Mouse (Mus musculus): ENCODE results near the gene Hmox1.

The Hmox1 gene

DNA sequence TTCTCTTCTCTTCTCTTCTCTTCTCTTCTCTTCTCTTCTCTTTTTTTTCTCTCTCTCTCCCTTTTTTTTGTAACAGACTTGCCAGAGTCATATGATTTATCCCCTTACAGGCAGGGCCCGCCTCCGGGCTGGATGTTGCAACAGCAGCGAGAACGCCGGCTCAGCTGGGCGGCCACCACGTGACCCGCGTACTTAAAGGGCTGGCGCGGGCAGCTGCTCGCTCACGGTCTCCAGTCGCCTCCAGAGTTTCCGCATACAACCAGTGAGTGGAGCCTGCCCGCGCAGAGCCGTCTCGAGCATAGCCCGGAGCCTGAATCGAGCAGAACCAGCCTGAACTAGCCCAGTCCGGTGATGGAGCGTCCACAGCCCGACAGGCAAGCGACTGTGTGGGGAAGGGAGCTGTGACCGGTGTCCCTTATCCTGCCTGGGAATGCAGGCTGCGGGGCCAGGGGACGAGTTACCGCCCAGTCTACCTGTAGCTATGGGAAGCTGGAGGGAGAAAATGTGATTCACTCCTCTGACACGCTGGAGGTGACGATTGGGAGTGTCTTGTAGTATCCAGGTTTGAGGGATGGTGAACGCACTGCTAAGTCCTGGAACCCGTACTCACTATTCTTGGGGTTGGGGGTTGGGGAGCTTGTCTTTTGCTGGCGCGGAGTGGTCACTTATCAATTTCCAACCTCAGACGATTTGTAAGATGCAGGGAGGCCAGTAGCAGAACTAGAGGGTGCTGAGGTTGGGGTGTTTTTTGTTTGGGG lies at the start of gene Hmox1:
TSS of gene Hmox1 (plus strand) at position 223 of the 758 bp plus-strand sequence.
- peak; percentile 79 for DNase-seq (ENCODE audit: low read depth)

- no peak for DNase-seq (ENCODE audit: low read depth)
These were observed 47.1 kb upstream of the Hmox1 start for GRCm38 (mm10) chr8:75046303-75046702.

- DNase-seq (ENCODE audit: low read depth), result no peak
These were observed 45.6 kb upstream of the Hmox1 start for GRCm38 (mm10) chr8:75047784-75048183.

GRCm38 (mm10) chr8:75053342-75053741 lies 40.1 kb upstream of the Hmox1 start:
- DNase-seq (ENCODE audit: low read depth), result no peak

- no peak for DNase-seq (ENCODE audit: low read depth)
These were observed 37.7 kb upstream of the Hmox1 start for GRCm38 (mm10) chr8:75055673-75056072.

- DNase-seq (ENCODE audit: low read depth), result peak; percentile 28
These were observed 33.4 kb upstream of the Hmox1 start for GRCm38 (mm10) chr8:75060022-75060421.

DNA sequence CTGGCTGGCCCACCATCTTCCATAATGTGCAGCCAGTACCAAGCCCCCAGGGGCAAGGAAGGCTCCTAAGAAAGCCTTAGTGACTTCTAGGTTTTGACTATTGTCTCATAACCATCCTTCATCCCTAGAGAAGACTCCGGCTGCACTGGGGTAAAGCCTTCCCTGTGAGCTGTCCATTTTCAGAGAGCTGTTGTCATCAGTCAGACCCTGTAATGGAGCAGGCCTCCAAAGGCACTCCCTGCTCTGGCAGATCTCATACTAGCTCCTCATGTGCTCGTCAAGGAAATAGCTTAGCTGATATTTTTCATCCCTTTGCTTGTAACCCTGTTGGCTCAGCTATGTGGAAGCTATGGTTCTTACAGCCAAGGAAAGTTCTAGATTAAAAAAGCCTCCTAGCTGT lies 32.6 kb upstream of the Hmox1 start:
- no peak for DNase-seq (ENCODE audit: low read depth)

- DNase-seq (ENCODE audit: low read depth), result no peak
These were observed 30.1 kb upstream of the Hmox1 start for GRCm38 (mm10) chr8:75063290-75063689.

- DNase-seq (ENCODE audit: low read depth), result no peak
These were observed 28.6 kb upstream of the Hmox1 start for GRCm38 (mm10) chr8:75064790-75065189.

DNA sequence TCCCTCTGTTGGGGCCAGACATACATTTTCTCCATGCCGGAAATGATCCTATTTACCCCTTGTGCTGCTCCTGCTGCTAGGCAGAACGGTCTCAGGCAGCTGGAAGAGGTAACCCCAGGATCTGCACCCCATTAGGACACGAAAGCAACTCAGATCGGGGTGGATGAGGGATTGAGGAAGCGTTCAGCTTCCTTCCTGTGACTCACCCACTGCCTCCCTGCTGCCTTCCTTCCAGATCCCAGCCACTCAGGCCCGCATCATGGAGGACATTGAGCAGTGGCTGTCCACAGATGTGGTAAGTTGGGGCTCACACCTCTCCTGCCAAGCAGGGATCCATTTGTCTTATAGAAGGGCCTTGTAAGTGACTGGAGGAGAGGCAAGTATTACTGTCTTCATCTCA lies 26.1 kb upstream of the Hmox1 start:
- DNase-seq (ENCODE audit: low read depth), result no peak

DNA sequence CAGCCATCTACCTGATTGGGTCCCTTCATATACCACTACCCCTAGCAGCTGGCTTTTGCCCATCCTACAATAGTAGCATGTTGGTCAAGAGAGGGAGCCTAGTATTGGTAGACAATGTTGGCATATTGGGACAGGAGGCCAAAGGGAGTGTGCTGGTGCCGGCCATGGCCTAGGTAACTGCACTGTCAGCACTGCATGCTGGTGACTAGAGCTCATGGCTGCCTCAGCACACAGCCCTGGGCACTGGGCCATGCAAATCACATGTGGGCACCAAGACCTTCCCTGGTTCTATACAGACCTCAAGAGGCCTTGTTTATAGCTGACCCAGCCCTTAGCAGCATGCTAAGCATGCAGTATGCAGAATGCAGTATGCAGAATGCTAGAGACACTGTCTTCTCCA lies 23.1 kb upstream of the Hmox1 start:
- DNase-seq (ENCODE audit: low read depth), result no peak

DNA sequence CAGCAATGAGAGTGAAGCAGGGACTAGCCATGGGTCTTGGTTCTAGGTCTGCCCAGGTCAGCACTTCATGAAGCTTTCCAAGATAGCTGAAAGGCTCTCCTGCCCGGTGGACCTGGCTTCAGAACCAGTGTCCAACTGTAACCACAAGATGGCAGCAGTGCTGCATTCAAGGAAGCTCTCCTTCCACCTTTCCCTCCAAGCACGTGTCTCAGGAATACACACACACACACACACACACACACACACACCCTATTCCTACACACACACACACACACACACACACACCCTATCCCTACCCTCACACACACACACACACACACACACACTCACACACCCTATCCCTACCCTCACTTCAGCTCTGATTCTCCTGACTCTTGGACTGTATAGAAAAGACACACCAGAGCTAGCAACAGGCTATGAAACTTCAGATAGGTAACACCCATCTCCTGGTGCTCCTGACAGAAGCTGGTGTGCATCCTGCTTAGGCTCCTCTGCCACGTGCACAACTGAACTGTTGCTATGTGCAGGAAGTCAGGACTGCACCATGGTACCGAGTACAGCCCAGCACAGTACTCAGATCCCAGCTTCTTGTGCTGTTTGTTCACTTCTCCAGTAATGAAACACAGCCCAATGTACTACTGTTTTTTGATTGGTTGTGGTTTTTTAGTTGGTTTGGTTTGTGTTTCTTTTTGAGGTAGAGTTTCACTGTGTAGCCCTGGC lies 21.6 kb upstream of the Hmox1 start:
- peak; percentile 84 for DNase-seq (ENCODE audit: low read depth)

- no peak for DNase-seq (ENCODE audit: low read depth)
These were observed 18.5 kb upstream of the Hmox1 start for GRCm38 (mm10) chr8:75074876-75075275.

DNA sequence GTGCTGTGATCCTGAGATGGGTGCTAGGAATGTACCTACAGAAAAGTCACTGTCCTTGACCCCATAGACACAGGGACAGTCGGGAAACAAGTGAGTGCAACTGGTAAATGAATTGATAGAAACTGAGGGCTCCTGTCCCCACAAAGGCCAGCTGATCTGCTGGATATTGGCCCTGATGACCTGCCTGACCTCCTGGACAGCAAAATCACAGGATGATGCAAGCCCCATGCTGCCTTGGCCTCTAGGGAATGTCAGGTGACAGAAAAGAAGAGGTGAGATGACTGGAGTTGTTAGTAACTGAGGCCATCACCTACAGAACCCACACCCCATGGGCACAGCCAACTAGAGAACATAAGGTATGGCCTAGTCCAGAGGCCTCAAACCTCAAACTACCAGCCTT lies 15.2 kb upstream of the Hmox1 start:
- DNase-seq (ENCODE audit: low read depth), result no peak

GRCm38 (mm10) chr8:75078851-75079250 lies 14.6 kb upstream of the Hmox1 start:
- DNase-seq (ENCODE audit: low read depth), result no peak

- DNase-seq (ENCODE audit: low read depth), result peak; percentile 16
These were observed 11.9 kb upstream of the Hmox1 start for GRCm38 (mm10) chr8:75081364-75082040.

DNA sequence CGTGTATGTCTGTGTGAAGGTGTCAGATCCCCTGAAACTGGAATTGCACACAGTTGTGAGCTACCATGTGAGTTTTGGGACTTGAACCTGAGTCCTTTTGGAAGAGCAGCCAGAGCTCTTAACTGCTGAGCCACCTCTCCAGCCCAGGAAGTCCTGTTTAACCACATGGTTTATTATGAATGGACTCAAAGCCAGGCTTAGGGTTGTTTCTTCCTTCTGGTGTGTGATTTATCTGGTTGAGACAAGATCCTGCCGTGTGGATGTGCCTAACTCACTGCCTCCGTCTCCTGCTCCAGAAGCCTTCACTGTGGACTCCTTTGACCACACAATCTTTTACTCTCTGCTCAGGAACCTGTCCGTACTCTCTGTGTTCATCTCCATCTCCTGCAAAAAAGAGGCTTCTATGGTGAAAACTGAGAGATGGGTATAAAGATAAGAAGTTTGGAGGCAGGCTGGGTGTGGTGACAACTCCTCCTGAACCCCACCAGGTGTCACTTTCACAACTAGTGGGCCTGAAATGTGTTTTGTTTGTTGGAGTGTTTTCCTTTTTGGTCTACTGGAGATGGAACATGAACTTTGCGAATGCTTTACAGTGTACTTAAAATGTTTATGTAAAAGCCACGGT lies 11.1 kb upstream of the Hmox1 start:
- DNase-seq (ENCODE audit: low read depth), result peak; percentile 55

- peak; percentile 87 for DNase-seq (ENCODE audit: low read depth)
These were observed 9.6 kb upstream of the Hmox1 start for GRCm38 (mm10) chr8:75083846-75084245.

DNA sequence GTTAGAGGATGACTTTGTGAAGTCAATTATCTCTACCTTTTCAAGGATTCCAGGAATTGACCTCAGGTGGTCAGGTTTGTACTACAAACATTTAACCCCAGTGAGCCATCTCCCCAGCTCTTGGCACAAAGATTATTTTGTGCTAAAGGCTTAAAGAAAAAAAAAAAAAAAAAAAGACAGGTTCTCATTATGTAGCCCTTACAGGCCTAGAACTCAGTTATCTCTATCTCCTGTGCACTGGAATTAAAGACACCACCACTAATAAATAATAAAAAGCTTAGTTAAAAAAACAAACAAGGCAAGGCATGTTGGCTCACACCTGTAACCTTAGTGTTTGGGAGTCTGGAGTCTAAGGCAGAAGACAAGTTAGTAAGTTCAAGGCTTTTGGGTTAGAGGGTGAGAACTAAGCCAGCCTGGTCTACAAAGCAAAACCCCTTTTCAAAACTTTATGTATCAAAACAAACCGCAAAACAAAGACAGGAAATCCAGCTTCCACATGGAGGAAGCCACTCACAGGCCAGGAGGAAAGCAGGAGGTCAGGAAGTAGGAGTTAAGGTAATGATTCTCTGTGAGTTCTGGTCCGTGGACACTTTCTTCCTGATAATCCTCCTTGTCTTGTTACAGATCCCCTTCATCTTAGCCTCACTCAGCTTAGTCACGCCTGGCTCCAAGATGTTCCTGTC lies 8.9 kb upstream of the Hmox1 start:
- peak; percentile 18 for DNase-seq (ENCODE audit: low read depth)

GRCm38 (mm10) chr8:75086002-75086401 lies 7.4 kb upstream of the Hmox1 start:
- DNase-seq (ENCODE audit: low read depth), result no peak

GRCm38 (mm10) chr8:75087127-75087526 lies 6.3 kb upstream of the Hmox1 start:
- DNase-seq (ENCODE audit: low read depth), result no peak

All from induced T-regulatory cell, adult 2 months (primary cell).